In genomic region chr17:88753472-88753857, GRCm38 (mm10) we compare ENCODE assay signal across 9 mouse cellular contexts. TPM values are rescaled to one million over a fixed set of nuclear protein-coding genes. Genes with fewer than 3 reads are reported as not detected.
DNase-seq lines count a peak whose midpoint lies in the region; ATAC-seq and TF ChIP-seq lines count a peak whose summit lies in the region.
"Had no signal": no experiment of that assay in that cellular context is flagged by ENCODE, and none has a peak within 500 bp of the region (broad histone marks: within the 10 kb centered on the region; RNA-seq: fewer than 3 reads in every experiment).

No protein-coding gene starts in this region.

- no peak for DNase-seq in gastrocnemius, adult 2 months
- DNase-seq in gastrocnemius, postnatal 10 days, result no peak
- no peak for DNase-seq in midbrain, embryonic 10.5 days (ENCODE audit: low spot score)
- no peak for DNase-seq in midbrain, embryonic 14.5 days
- DNase-seq in right cerebral cortex, postnatal 36 days (ENCODE audit: low spot score in 2 of 2), result no peak
- DNase-seq in layer of hippocampus, adult 9-10 months (ENCODE audit: low spot score), result no peak
- DNase-seq in left cerebral cortex, adult 9 months (ENCODE audit: low spot score in 2 of 2), result no peak

- no peak for ATAC-seq in midbrain, embryonic 14.5 days (ENCODE audit: low FRiP score, low TSS enrichment)
- peak; percentile 43 for ATAC-seq in megakaryocyte progenitor cell, adult 5-6 weeks (replicated peaks; ENCODE audit: poor library complexity)

- H3K36me3 ChIP-seq in midbrain, embryonic 10.5 days, result no peaks in the 10 kb centered on the region
- H3K36me3 ChIP-seq in midbrain, embryonic 14.5 days (ENCODE audit: control insufficient read depth, insufficient read depth, low read length), result no peaks in the 10 kb centered on the region

- no peak overlapping the region for H3K4me2 ChIP-seq in midbrain, embryonic 14.5 days (ENCODE audit: low read length)

- H3K9me3 ChIP-seq in midbrain, embryonic 10.5 days (replicated peaks), result no peaks in the 10 kb centered on the region
- no peaks in the 10 kb centered on the region for H3K9me3 ChIP-seq in midbrain, embryonic 14.5 days (ENCODE audit: control insufficient read depth, low read length)

- intact Hi-C loops in gastrocnemius, adult 2 months (cut with DNase I), result loop anchor here (2.0 kb wide), 1 partner anchor 101 kb away; no protein-coding TSS in a partner anchor

- 62% methylated on average over 12 of the region's 12 CpGs for WGBS in midbrain, embryonic 10.5 days
- WGBS in midbrain, embryonic 14.5 days, result 49% methylated on average over 12 of the region's 12 CpGs

- H3K27me3 ChIP-seq in midbrain, embryonic 10.5 days (ENCODE audit: low read depth, poor library complexity, severe bottlenecking), result peaks cover 61% of the 10 kb centered on the region
- H3K27me3 ChIP-seq in midbrain, embryonic 14.5 days (ENCODE audit: control insufficient read depth, insufficient read depth, low read length), result no peaks in the 10 kb centered on the region

- H3K9ac ChIP-seq in midbrain, embryonic 14.5 days (replicated peaks; ENCODE audit: low read length), result no peak overlapping the region

- H3K4me3 ChIP-seq in gastrocnemius, adult 2 months, result peak overlapping the region; percentile 51
- no peak overlapping the region for H3K4me3 ChIP-seq in midbrain, embryonic 10.5 days
- no peak overlapping the region for H3K4me3 ChIP-seq in midbrain, embryonic 14.5 days (replicated peaks; ENCODE audit: low read depth, low read length)

- H3K27ac ChIP-seq in gastrocnemius, adult 2 months, result no peak overlapping the region
- H3K27ac ChIP-seq in midbrain, embryonic 10.5 days (replicated peaks), result peak overlapping the region; percentile 33; the same call in 1 of the 2 replicates
- H3K27ac ChIP-seq in midbrain, embryonic 14.5 days (replicated peaks; ENCODE audit: low read depth, low read length), result no peak overlapping the region

- no peak for TF ChIP-seq CTCF in gastrocnemius, adult 2 months (IDR thresholded peaks at IDR 0.05)

- peaks cover 68% of the 10 kb centered on the region for H3K4me1 ChIP-seq in midbrain, embryonic 10.5 days
- H3K4me1 ChIP-seq in midbrain, embryonic 14.5 days (ENCODE audit: control insufficient read depth, insufficient read depth, low read length), result peaks cover 52% of the 10 kb centered on the region

RNA-seq across cellular contexts. Expression of gene Lhcgr, which starts 38.3 kb away (rescaled TPM):
- total RNA-seq in gastrocnemius, adult 2 months (2021), result not detected
- under 1 TPM; 0.31 to 0.63 TPM for total RNA-seq in gastrocnemius, postnatal 10 days (2021)
- 0.24 and 0.25 TPM in 2 replicates for polyA plus RNA-seq in midbrain, embryonic 10.5 days (2016; fragmentation: Nextera tagmentation; extraction: Ambion mirVana)
- polyA plus RNA-seq in midbrain, embryonic 14.5 days (2014; fragmentation: Nextera tagmentation; extraction: Ambion mirVana), result 1.1 TPM in 2 replicates
- 0.07 and 0.17 TPM in 2 replicates for total RNA-seq in megakaryocyte progenitor cell, adult 5-6 weeks (2015)
- total RNA-seq in megakaryocyte progenitor cell, adult 5-6 weeks (2017), result 0.04 and 0.07 TPM in 2 replicates
- polyA plus RNA-seq: large intestine, adult 2 months had no signal
